Mouse (Mus musculus): ENCODE data around the gene Tlx3. TPM values are rescaled to one million over a fixed set of nuclear protein-coding genes. Genes with fewer than 3 reads are reported as not detected.

Tlx3 gene
- polyA plus RNA-seq (2012; rRNA removed) = 12.4 and 14.3 TPM in 2 replicates

GRCm38 (mm10) chr11:33203383-33204328 is at the start of gene Tlx3:
Gene Tlx3, minus strand, starts transcription at chr11:33203589.
- Histone ChIP-seq H3K4me3 (replicated peaks; ENCODE audit: insufficient read depth, low read depth, low read length) (peak within 1 kb of the TSS; percentile 56), H3K4me1 (ENCODE audit: control insufficient read depth, insufficient read depth, low read length) (peaks cover 10% of the 10 kb centered on the region; the same call in 1 of the 2 replicates), H3K27ac (ENCODE audit: insufficient read depth, low read length) (peak within 1 kb of the TSS; percentile 96), H3K27me3 (ENCODE audit: control insufficient read depth, insufficient read depth, low read length) (peaks cover 9% of the 10 kb centered on the region; the same call in 1 of the 2 replicates)
- TF ChIP-seq POLR2A (IDR thresholded peaks at IDR 0.05; ENCODE audit: borderline replicate concordance, insufficient read depth, low read length) (peak; percentile 52; the same call in 1 of the 2 replicates), CTCF (IDR thresholded peaks at IDR 0.05; ENCODE audit: borderline replicate concordance, insufficient read depth, low read depth, low read length) (no peak)
- WGBS = 2% methylated on average over 81 of the region's 81 CpGs
- DNase-seq = peak; percentile 85 to 94

- DNase-seq = no peak
- Histone ChIP-seq H3K27me3 (ENCODE audit: control insufficient read depth, insufficient read depth, low read length) (no peaks in the 10 kb centered on the region), H3K4me3 (replicated peaks; ENCODE audit: insufficient read depth, low read depth, low read length) (no peak overlapping the region), H3K4me1 (ENCODE audit: control insufficient read depth, insufficient read depth, low read length) (no peaks in the 10 kb centered on the region), H3K27ac (ENCODE audit: insufficient read depth, low read length) (no peak overlapping the region)
- TF ChIP-seq POLR2A (IDR thresholded peaks at IDR 0.05; ENCODE audit: borderline replicate concordance, insufficient read depth, low read length) (no peak), CTCF (IDR thresholded peaks at IDR 0.05; ENCODE audit: borderline replicate concordance, insufficient read depth, low read depth, low read length) (no peak)
- 80% methylated on average over 3 of the region's 3 CpGs for WGBS
These were observed 36.9 kb upstream of the Tlx3 start for GRCm38 (mm10) chr11:33240295-33240694.

- Histone ChIP-seq H3K27ac (ENCODE audit: insufficient read depth, low read length) (no peak overlapping the region), H3K4me1 (ENCODE audit: control insufficient read depth, insufficient read depth, low read length) (no peaks in the 10 kb centered on the region), H3K4me3 (replicated peaks; ENCODE audit: insufficient read depth, low read depth, low read length) (no peak overlapping the region), H3K27me3 (ENCODE audit: control insufficient read depth, insufficient read depth, low read length) (no peaks in the 10 kb centered on the region)
- 55% methylated on average over 3 of the region's 3 CpGs for WGBS
- DNase-seq = no peak
- TF ChIP-seq POLR2A (IDR thresholded peaks at IDR 0.05; ENCODE audit: borderline replicate concordance, insufficient read depth, low read length) (no peak), CTCF (IDR thresholded peaks at IDR 0.05; ENCODE audit: borderline replicate concordance, insufficient read depth, low read depth, low read length) (no peak)
These were observed 30.7 kb upstream of the Tlx3 start for GRCm38 (mm10) chr11:33234134-33234533.

- Histone ChIP-seq H3K27ac (ENCODE audit: insufficient read depth, low read length) (no peak overlapping the region), H3K4me1 (ENCODE audit: control insufficient read depth, insufficient read depth, low read length) (no peaks in the 10 kb centered on the region), H3K27me3 (ENCODE audit: control insufficient read depth, insufficient read depth, low read length) (no peaks in the 10 kb centered on the region), H3K4me3 (replicated peaks; ENCODE audit: insufficient read depth, low read depth, low read length) (no peak overlapping the region)
- WGBS = 72% methylated on average over 5 of the region's 5 CpGs
- no peak for DNase-seq
- TF ChIP-seq CTCF (IDR thresholded peaks at IDR 0.05; ENCODE audit: borderline replicate concordance, insufficient read depth, low read depth, low read length) = no peak
- no peak for TF ChIP-seq POLR2A (IDR thresholded peaks at IDR 0.05; ENCODE audit: borderline replicate concordance, insufficient read depth, low read length)
These were observed 28.7 kb upstream of the Tlx3 start for GRCm38 (mm10) chr11:33232056-33232455.

- Histone ChIP-seq H3K27me3 (ENCODE audit: control insufficient read depth, insufficient read depth, low read length) (no peaks in the 10 kb centered on the region), H3K4me1 (ENCODE audit: control insufficient read depth, insufficient read depth, low read length) (no peaks in the 10 kb centered on the region), H3K27ac (ENCODE audit: insufficient read depth, low read length) (no peak overlapping the region), H3K4me3 (replicated peaks; ENCODE audit: insufficient read depth, low read depth, low read length) (no peak overlapping the region)
- WGBS = 76% methylated on average over 2 of the region's 2 CpGs
- TF ChIP-seq CTCF (IDR thresholded peaks at IDR 0.05; ENCODE audit: borderline replicate concordance, insufficient read depth, low read depth, low read length) (no peak), POLR2A (IDR thresholded peaks at IDR 0.05; ENCODE audit: borderline replicate concordance, insufficient read depth, low read length) (no peak)
- no peak for DNase-seq
These were observed 24.8 kb upstream of the Tlx3 start for GRCm38 (mm10) chr11:33228186-33228585.

- no peaks in the 10 kb centered on the region for H3K4me1 ChIP-seq (ENCODE audit: control insufficient read depth, insufficient read depth, low read length)
- no peak overlapping the region for H3K27ac ChIP-seq (ENCODE audit: insufficient read depth, low read length)
- no peak for DNase-seq
- 79% methylated on average over 8 of the region's 8 CpGs for WGBS
- H3K27me3 ChIP-seq (ENCODE audit: control insufficient read depth, insufficient read depth, low read length) = no peaks in the 10 kb centered on the region
- TF ChIP-seq CTCF (IDR thresholded peaks at IDR 0.05; ENCODE audit: borderline replicate concordance, insufficient read depth, low read depth, low read length) (no peak), POLR2A (IDR thresholded peaks at IDR 0.05; ENCODE audit: borderline replicate concordance, insufficient read depth, low read length) (no peak)
- H3K4me3 ChIP-seq (replicated peaks; ENCODE audit: insufficient read depth, low read depth, low read length) = no peak overlapping the region
These were observed 23.1 kb upstream of the Tlx3 start for GRCm38 (mm10) chr11:33226516-33226915.

GRCm38 (mm10) chr11:33221566-33222365 is 18.4 kb upstream of the Tlx3 start:
- Histone ChIP-seq H3K27me3 (ENCODE audit: control insufficient read depth, insufficient read depth, low read length) (no peaks in the 10 kb centered on the region), H3K4me3 (replicated peaks; ENCODE audit: insufficient read depth, low read depth, low read length) (no peak overlapping the region), H3K4me1 (ENCODE audit: control insufficient read depth, insufficient read depth, low read length) (no peaks in the 10 kb centered on the region), H3K27ac (ENCODE audit: insufficient read depth, low read length) (no peak overlapping the region)
- no peak for DNase-seq
- WGBS = 56% methylated on average over 11 of the region's 11 CpGs
- TF ChIP-seq CTCF (IDR thresholded peaks at IDR 0.05; ENCODE audit: borderline replicate concordance, insufficient read depth, low read depth, low read length) = no peak
- no peak for TF ChIP-seq POLR2A (IDR thresholded peaks at IDR 0.05; ENCODE audit: borderline replicate concordance, insufficient read depth, low read length)

Data from cerebellum, adult 2 months (tissue).